Mouse (Mus musculus) embryonic fibroblast, embryonic 13.5 days (primary cell): ENCODE results near the gene Plb1. TPM values are rescaled to one million over a fixed set of nuclear protein-coding genes. Genes with fewer than 3 reads are reported as not detected.

Experiments
- H3K27ac ChIP-seq: 2 replicates; pipeline ENCODE4 v1.5.1; 2012; ENCODE audit warnings: low read length, control low read depth, inconsistent platforms; ENCODE audit not compliant: insufficient read depth
- H3K4me1 ChIP-seq: 2 replicates; pipeline ENCODE4 v1.6.1; 2011; ENCODE audit warnings: low read length; ENCODE audit not compliant: control insufficient read depth, insufficient read depth
- H3K4me3 ChIP-seq: 2 replicates; pipeline ENCODE4 v1.5.1; 2011; ENCODE audit warnings: mild to moderate bottlenecking, control low read depth, low read length; ENCODE audit not compliant: insufficient read depth
- CTCF ChIP-seq: IDR thresholded peaks from 2 replicates; pipeline ENCODE4 v1.5.1; 2011; ENCODE audit warnings: mild to moderate bottlenecking, control low read depth, low read length, moderate library complexity, borderline replicate concordance; ENCODE audit not compliant: insufficient read depth
- POLR2A ChIP-seq: IDR thresholded peaks from 2 replicates; pipeline ENCODE4 v1.6.1; 2011; ENCODE audit warnings: low read depth, mild to moderate bottlenecking, control low read depth, low read length, moderate library complexity
- polyA plus RNA-seq: library from polyadenylated mRNA; stranded (reverse); fragments of >200 nt; gene quantifications from 2 replicates; pipeline ENCODE4 v1.2.4, GENCODE M21; 2011; ENCODE audit warnings: low read depth; ENCODE audit not compliant: missing spikeins, insufficient read length

Gene Plb1
- polyA plus RNA-seq, 1 experiment = 0.72 TPM

GRCm38 (mm10) chr5:32311589-32312166 lies 79.2 kb downstream of the Plb1 start:
- TF ChIP-seq CTCF (no peak), POLR2A (no peak)
- no peak overlapping the region for H3K4me3 ChIP-seq
- H3K4me1 ChIP-seq = peaks cover 10% of the 10 kb centered on the region
- no peak overlapping the region for H3K27ac ChIP-seq

GRCm38 (mm10) chr5:32313671-32314070 lies 81.2 kb downstream of the Plb1 start:
- peaks cover 10% of the 10 kb centered on the region for H3K4me1 ChIP-seq
- no peak overlapping the region for H3K27ac ChIP-seq
- no peak overlapping the region for H3K4me3 ChIP-seq
- TF ChIP-seq POLR2A (no peak), CTCF (no peak)

GRCm38 (mm10) chr5:32314731-32315130 lies 82.2 kb downstream of the Plb1 start:
- H3K4me1 ChIP-seq = peaks cover 10% of the 10 kb centered on the region

GRCm38 (mm10) chr5:32322146-32322811 lies 89.8 kb downstream of the Plb1 start:
- Histone ChIP-seq H3K4me1 (no peaks in the 10 kb centered on the region), H3K4me3 (no peak overlapping the region), H3K27ac (no peak overlapping the region)
- TF ChIP-seq POLR2A = no peak
- peak; percentile 47; the same call in 1 of the 2 replicates for TF ChIP-seq CTCF

More at GRCm38 (mm10) chr5:32314731-32315130, 82.2 kb downstream of the Plb1 start:
- TF ChIP-seq POLR2A (no peak), CTCF (no peak)
- H3K4me3 ChIP-seq = no peak overlapping the region
- no peak overlapping the region for H3K27ac ChIP-seq

- H3K4me3 ChIP-seq = no peak overlapping the region
- TF ChIP-seq CTCF (no peak), POLR2A (no peak)
- H3K4me1 ChIP-seq = no peaks in the 10 kb centered on the region
- H3K27ac ChIP-seq = no peak overlapping the region
These were observed 95.6 kb downstream of the Plb1 start for GRCm38 (mm10) chr5:32328139-32328538.

GRCm38 (mm10) chr5:32332591-32332990 lies 100.1 kb downstream of the Plb1 start:
- no peak overlapping the region for H3K27ac ChIP-seq
- H3K4me1 ChIP-seq = no peaks in the 10 kb centered on the region
- TF ChIP-seq POLR2A (no peak), CTCF (no peak)
- H3K4me3 ChIP-seq = no peak overlapping the region

- no peak overlapping the region for H3K4me3 ChIP-seq
- H3K27ac ChIP-seq = no peak overlapping the region
- H3K4me1 ChIP-seq = no peaks in the 10 kb centered on the region; the same call in 1 of the 2 replicates
- TF ChIP-seq CTCF (no peak), POLR2A (no peak)
These were observed 102.7 kb downstream of the Plb1 start for GRCm38 (mm10) chr5:32335172-32335571.

- TF ChIP-seq CTCF (no peak), POLR2A (no peak)
- H3K27ac ChIP-seq = no peak overlapping the region
- no peak overlapping the region for H3K4me3 ChIP-seq
- H3K4me1 ChIP-seq = no peaks in the 10 kb centered on the region; the same call in 1 of the 2 replicates
These were observed 103.6 kb downstream of the Plb1 start for GRCm38 (mm10) chr5:32336092-32336491.

- H3K4me1 ChIP-seq = no peaks in the 10 kb centered on the region; the same call in 1 of the 2 replicates
- no peak overlapping the region for H3K4me3 ChIP-seq
- H3K27ac ChIP-seq = no peak overlapping the region
- no peak for TF ChIP-seq POLR2A
- TF ChIP-seq CTCF = no peak
These were observed 104.8 kb downstream of the Plb1 start for GRCm38 (mm10) chr5:32337336-32337735.

- Histone ChIP-seq H3K27ac (no peak overlapping the region), H3K4me3 (no peak overlapping the region), H3K4me1 (no peaks in the 10 kb centered on the region; the same call in 1 of the 2 replicates)
- no peak for TF ChIP-seq POLR2A
- TF ChIP-seq CTCF = 0 out of 2 replicates have a peak, but pooled peaks have one; percentile 7
These were observed 105.8 kb downstream of the Plb1 start for GRCm38 (mm10) chr5:32338339-32338738.
